Mouse (Mus musculus): ENCODE results near the gene Tmtc2.

- TF ChIP-seq CTCF (IDR thresholded peaks at IDR 0.05; ENCODE audit: borderline replicate concordance, insufficient read depth, low read depth, low read length) (no peak), POLR2A (IDR thresholded peaks at IDR 0.05; ENCODE audit: borderline replicate concordance, insufficient read depth, low read length) (no peak)
Observed at GRCm38 (mm10) chr10:105368242-105368641, 206.0 kb downstream of the Tmtc2 start.
